Mouse (Mus musculus): ENCODE data around the gene Mta2. TPM values are rescaled to one million over a fixed set of nuclear protein-coding genes. Genes with fewer than 3 reads are reported as not detected.
A peak's percentile ranks its signal among the peaks of the same experiment; 100 is the strongest.

Gene Mta2
- total RNA-seq, 2 experiments from 2014 or later, result 23.5 to 27.2 TPM

DNA sequence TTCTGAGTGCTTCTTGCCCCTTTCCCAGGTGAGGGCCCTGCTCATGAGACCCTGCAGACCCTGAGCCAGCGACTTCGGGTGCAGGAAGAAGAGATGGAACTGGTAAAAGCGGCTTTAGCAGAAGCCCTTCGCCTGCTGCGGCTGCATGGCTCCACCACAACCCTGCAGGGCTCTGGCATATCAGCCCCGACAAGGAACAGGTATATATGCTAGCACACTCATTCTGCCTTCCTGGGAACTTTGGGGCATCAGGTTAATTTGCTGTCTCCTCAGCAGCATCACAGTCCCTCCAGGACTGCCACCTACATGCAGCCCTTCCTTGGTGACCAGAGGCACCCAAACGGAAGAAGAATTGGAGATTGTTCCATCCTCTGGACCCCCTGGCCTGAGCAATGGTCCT is 10.9 kb upstream of the Mta2 start:
- 0 out of 2 replicates have a peak overlapping the region, but pooled peaks have one; percentile 96 for H3K27ac ChIP-seq
- peak overlapping the region; percentile 90 for H3K4me3 ChIP-seq
- no peak for DNase-seq
- TF ChIP-seq CTCF (IDR thresholded peaks at IDR 0.05), result no peak
- intact Hi-C loops (cut with DNase I), result no loop called here

GRCm38 (mm10) chr19:8936736-8937135 is 4.9 kb upstream of the Mta2 start:
- no peak overlapping the region for H3K27ac ChIP-seq
- DNase-seq, result no peak
- intact Hi-C loops (cut with DNase I), result no loop called here
- TF ChIP-seq CTCF (IDR thresholded peaks at IDR 0.05), result no peak
- no peak overlapping the region for H3K4me3 ChIP-seq

- intact Hi-C loops (cut with DNase I), result no loop called here
- no peak overlapping the region for H3K4me3 ChIP-seq
- TF ChIP-seq CTCF (IDR thresholded peaks at IDR 0.05), result no peak
- H3K27ac ChIP-seq, result no peak overlapping the region; the same call in 1 of the 2 replicates
- no peak for DNase-seq
These were observed 1.0 kb upstream of the Mta2 start for GRCm38 (mm10) chr19:8940526-8941133.

GRCm38 (mm10) chr19:8941136-8941514 is 550 bp upstream of the Mta2 start:
- TF ChIP-seq CTCF (IDR thresholded peaks at IDR 0.05), result no peak
- Histone ChIP-seq H3K27ac (peak overlapping the region; percentile 96), H3K4me3 (peak overlapping the region; percentile 100)
- intact Hi-C loops (cut with DNase I), result no loop called here
- no peak for DNase-seq

- Histone ChIP-seq H3K27ac (peak overlapping the region; percentile 96), H3K4me3 (peak overlapping the region; percentile 100)
- no peak for TF ChIP-seq CTCF (IDR thresholded peaks at IDR 0.05)
- intact Hi-C loops (cut with DNase I), result no loop called here
- no peak for DNase-seq
These were observed 745 bp downstream of the Mta2 start for GRCm38 (mm10) chr19:8942276-8942964.

- no peak for DNase-seq
- peak overlapping the region; percentile 100 for H3K4me3 ChIP-seq
- peak overlapping the region; percentile 96 for H3K27ac ChIP-seq
- no peak for TF ChIP-seq CTCF (IDR thresholded peaks at IDR 0.05)
- intact Hi-C loops (cut with DNase I), result no loop called here
These were observed 1.4 kb downstream of the Mta2 start for GRCm38 (mm10) chr19:8943047-8943446.

DNA sequence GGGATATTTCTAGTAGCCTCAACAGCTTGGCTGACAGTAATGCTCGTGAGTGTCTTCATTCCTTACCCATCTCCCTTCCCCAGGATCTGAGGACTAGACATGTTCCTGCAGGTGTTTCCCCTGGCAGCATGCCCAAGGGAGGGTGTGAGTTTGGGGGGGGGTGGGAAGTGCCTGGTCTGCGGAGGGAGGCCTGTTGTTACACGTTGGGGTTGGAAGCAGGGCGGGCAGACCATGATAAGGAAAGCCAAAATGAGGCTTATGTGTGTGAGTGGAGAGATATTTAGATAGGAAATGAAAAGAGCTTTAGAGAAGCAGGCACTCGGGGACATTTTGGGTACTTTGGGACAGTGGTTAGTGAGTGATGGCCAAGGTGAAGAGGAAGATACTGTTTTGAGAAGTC is 2.4 kb downstream of the Mta2 start:
- TF ChIP-seq CTCF (IDR thresholded peaks at IDR 0.05), result no peak
- intact Hi-C loops (cut with DNase I), result no loop called here
- peak overlapping the region; percentile 100 for H3K4me3 ChIP-seq
- peak overlapping the region; percentile 70 for H3K27ac ChIP-seq
- DNase-seq, result no peak

DNA sequence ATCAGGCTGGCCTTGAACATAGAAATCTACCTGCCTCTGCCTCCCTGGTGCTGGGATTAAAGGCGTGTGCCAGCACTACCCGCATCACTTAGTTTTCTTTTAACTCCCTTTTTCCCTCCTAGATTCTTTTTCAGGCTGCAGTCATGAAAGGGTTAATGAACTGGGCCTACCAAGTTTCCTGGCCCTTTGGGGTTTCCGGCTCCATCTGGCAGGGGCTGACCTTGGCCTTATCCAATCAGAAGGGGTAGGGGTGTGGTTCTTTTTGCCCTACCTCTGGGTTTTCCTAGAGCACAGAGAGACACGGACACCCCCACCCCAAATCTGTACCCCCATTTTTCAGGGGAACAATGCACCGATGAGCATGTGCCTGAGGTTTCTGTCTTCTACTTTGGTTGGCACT is 3.1 kb downstream of the Mta2 start:
- Histone ChIP-seq H3K4me3 (peak overlapping the region; percentile 100), H3K27ac (peak overlapping the region; percentile 70)
- peak; percentile 79 for DNase-seq
- intact Hi-C loops (cut with DNase I), result no loop called here
- no peak for TF ChIP-seq CTCF (IDR thresholded peaks at IDR 0.05)

- TF ChIP-seq CTCF (IDR thresholded peaks at IDR 0.05), result no peak
- Histone ChIP-seq H3K4me3 (peak overlapping the region; percentile 100), H3K27ac (peak overlapping the region; percentile 70)
- intact Hi-C loops (cut with DNase I), result no loop called here
- DNase-seq, result no peak
These were observed 3.6 kb downstream of the Mta2 start for GRCm38 (mm10) chr19:8945251-8945650.

GRCm38 (mm10) chr19:8946929-8947328 is 5.3 kb downstream of the Mta2 start:
- no peak for TF ChIP-seq CTCF (IDR thresholded peaks at IDR 0.05)
- intact Hi-C loops (cut with DNase I), result no loop called here
- no peak for DNase-seq
- Histone ChIP-seq H3K4me3 (no peak overlapping the region), H3K27ac (no peak overlapping the region)

GRCm38 (mm10) chr19:8950190-8950589 is 8.5 kb downstream of the Mta2 start:
- intact Hi-C loops (cut with DNase I), result no loop called here
- Histone ChIP-seq H3K4me3 (no peak overlapping the region), H3K27ac (no peak overlapping the region)
- DNase-seq, result no peak
- TF ChIP-seq CTCF (IDR thresholded peaks at IDR 0.05), result no peak

- TF ChIP-seq CTCF (IDR thresholded peaks at IDR 0.05), result no peak
- intact Hi-C loops (cut with DNase I), result no loop called here
- Histone ChIP-seq H3K4me3 (no peak overlapping the region), H3K27ac (peak overlapping the region; percentile 90; the same call in 1 of the 2 replicates)
- DNase-seq, result no peak
These were observed 10.6 kb downstream of the Mta2 start for GRCm38 (mm10) chr19:8952241-8952640.

DNA sequence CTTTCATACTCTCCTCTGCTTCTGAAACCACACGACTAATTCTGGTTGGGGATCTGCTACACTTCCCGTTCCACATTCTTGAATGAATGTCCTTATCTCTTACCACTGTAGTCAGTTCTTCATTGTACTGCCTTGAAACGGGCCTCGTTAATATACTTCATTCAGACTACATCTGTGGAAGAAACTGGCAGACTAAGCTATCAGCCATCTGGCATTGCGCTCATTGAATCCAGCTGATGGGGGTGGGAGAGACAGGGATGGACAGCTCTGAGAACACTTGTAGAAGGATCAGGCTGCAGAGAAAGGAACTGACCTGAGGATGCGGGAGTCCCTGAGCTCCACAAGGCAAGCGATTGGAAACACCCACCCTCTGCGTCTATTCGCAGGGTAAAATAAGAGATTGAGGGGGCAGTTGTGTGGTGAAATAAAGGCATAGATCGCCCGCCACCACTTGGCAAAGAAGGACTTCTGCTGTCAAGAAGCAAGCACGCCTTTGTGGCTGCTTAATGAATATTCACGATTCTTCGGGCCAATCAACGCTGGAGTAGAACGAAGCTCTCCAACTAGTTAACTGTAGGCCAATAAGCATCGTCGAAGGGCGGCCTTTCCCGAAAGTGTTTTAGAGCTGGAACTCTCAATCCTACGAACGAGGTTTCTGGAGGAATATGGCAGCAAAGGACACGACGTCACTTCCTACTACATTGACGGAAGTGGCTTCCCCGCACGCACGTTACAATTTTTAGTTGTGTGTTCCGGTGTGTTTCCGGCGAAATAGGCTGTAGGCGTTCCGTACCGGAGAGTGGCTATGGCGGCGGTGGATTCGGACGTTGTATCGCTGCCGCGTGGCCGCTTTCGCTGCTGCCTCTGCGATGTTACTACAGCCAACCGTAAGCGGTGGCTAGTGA is 11.7 kb downstream of the Mta2 start, which contains the start of gene Tut1:
TSS of gene Tut1 (plus strand) at position 713 of the 905 bp plus-strand sequence.
- H3K27ac ChIP-seq, result peak within 1 kb of the TSS; percentile 90
- intact Hi-C loops (cut with DNase I), result no loop called here
- peak within 1 kb of the TSS; percentile 98 for H3K4me3 ChIP-seq
- peak; percentile 90 for DNase-seq
- no peak for TF ChIP-seq CTCF (IDR thresholded peaks at IDR 0.05)
